Mouse (Mus musculus): ENCODE measurements around the gene Il20ra.

Il20ra gene

GRCm38 (mm10) chr10:19765459-19765858 lies 53.1 kb downstream of the Il20ra start:
- no peak for DNase-seq (ENCODE audit: low read depth, low spot score)

- no peak for DNase-seq (ENCODE audit: low read depth, low spot score)
These were observed 66.7 kb downstream of the Il20ra start for GRCm38 (mm10) chr10:19779092-19779491.

- no peak for DNase-seq (ENCODE audit: low read depth, low spot score)
These were observed 69.0 kb downstream of the Il20ra start for GRCm38 (mm10) chr10:19781365-19781764.

GRCm38 (mm10) chr10:19794996-19795395 lies 82.6 kb downstream of the Il20ra start:
- DNase-seq (ENCODE audit: low read depth, low spot score): no peak

- DNase-seq (ENCODE audit: low read depth, low spot score): no peak
These were observed 90.6 kb downstream of the Il20ra start for GRCm38 (mm10) chr10:19802958-19803357.

GRCm38 (mm10) chr10:19804763-19805162 lies 92.4 kb downstream of the Il20ra start:
- DNase-seq (ENCODE audit: low read depth, low spot score): no peak
